Mouse (Mus musculus): ENCODE results near the gene Muc13. TPM values are rescaled to one million over a fixed set of nuclear protein-coding genes. Genes with fewer than 3 reads are reported as not detected.

The Muc13 gene
- total and polyA plus RNA-seq, 3 experiments = 0.33 TPM; not detected in 2

DNA sequence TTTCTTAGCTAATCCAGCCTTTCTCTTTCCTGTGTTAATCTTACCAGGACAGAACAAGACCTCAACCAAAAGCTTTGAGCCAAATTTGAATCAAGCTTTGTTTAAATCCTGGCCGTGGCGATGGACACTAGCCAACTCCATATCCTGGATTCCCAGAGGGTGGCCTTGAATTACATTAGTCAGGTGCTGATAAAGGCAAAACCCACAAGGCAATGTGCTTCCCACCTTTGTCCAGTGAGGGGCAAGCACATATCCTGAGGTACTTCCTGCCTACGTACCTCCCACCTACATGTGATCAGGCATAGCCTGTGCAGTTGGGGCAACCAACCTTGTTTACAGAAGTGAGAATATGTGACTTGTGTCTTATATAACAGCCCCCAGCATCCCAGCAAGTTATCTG, 18.9 kb upstream of the Muc13 start:
- TF ChIP-seq EP300 (IDR thresholded peaks at IDR 0.05; ENCODE audit: insufficient read depth, low read depth, low read length) = no peak
- Histone ChIP-seq H3K79me2 (replicated peaks; ENCODE audit: control insufficient read depth, insufficient read depth, low read length) (no peaks in the 10 kb centered on the region), H3K27me3 (ENCODE audit: control insufficient read depth, insufficient read depth, low read length) (no peaks in the 10 kb centered on the region), H3K4me1 (ENCODE audit: control insufficient read depth, insufficient read depth, low read length) (peaks cover 3% of the 10 kb centered on the region), H3K9ac (ENCODE audit: low read depth, low read length) (no peak overlapping the region), H3K4me3 (no peak overlapping the region), H3K27ac (no peak overlapping the region), H3K36me3 (ENCODE audit: control insufficient read depth, insufficient read depth, low read length) (no peaks in the 10 kb centered on the region)
- no peak for DNase-seq
- 27% methylated on average over 3 of the region's 3 CpGs for WGBS
- intact Hi-C loops (cut with DNase I) = no loop called here

DNA sequence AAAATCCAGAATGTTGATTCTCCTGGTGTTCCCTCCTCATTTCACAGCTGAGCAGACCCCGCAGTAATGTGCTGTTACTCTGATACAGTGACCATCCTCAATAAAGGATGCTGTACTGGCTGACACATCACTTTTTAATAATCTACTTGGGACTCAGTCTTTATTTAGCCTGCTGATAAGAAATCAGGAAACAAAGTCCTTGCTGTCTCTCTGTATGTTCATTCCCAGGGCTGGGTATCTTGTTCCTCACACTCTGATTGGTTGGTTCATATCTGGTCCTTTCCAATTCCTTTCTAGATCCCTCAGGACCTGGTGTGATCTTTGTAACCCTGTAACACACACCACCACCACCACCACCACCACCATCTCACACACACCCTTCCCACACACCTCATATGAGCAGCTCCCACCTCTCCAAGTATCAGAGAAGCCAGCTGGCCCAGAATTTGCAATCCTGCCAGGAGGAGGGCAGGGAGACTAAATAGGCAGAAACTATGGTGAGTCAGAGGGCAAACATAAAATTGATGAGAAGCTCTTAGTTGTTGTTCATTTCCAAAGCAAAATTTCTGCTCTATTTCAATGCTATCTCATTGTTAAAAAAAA, 18.0 kb upstream of the Muc13 start:
- Histone ChIP-seq H3K27ac (no peak overlapping the region), H3K4me3 (no peak overlapping the region), H3K79me2 (replicated peaks; ENCODE audit: control insufficient read depth, insufficient read depth, low read length) (no peaks in the 10 kb centered on the region), H3K27me3 (ENCODE audit: control insufficient read depth, insufficient read depth, low read length) (no peaks in the 10 kb centered on the region), H3K36me3 (ENCODE audit: control insufficient read depth, insufficient read depth, low read length) (no peaks in the 10 kb centered on the region), H3K9ac (ENCODE audit: low read depth, low read length) (no peak overlapping the region), H3K4me1 (ENCODE audit: control insufficient read depth, insufficient read depth, low read length) (peaks cover 3% of the 10 kb centered on the region)
- 65% methylated on average over 1 of the region's 1 CpGs for WGBS
- TF ChIP-seq EP300 (IDR thresholded peaks at IDR 0.05; ENCODE audit: insufficient read depth, low read depth, low read length) (no peak), POLR2A (IDR thresholded peaks at IDR 0.05; ENCODE audit: insufficient read depth, low read depth, low read length) (no peak), CTCF (IDR thresholded peaks at IDR 0.05) (no peak)
- intact Hi-C loops (cut with DNase I) = no loop called here
- no peak for DNase-seq

DNA sequence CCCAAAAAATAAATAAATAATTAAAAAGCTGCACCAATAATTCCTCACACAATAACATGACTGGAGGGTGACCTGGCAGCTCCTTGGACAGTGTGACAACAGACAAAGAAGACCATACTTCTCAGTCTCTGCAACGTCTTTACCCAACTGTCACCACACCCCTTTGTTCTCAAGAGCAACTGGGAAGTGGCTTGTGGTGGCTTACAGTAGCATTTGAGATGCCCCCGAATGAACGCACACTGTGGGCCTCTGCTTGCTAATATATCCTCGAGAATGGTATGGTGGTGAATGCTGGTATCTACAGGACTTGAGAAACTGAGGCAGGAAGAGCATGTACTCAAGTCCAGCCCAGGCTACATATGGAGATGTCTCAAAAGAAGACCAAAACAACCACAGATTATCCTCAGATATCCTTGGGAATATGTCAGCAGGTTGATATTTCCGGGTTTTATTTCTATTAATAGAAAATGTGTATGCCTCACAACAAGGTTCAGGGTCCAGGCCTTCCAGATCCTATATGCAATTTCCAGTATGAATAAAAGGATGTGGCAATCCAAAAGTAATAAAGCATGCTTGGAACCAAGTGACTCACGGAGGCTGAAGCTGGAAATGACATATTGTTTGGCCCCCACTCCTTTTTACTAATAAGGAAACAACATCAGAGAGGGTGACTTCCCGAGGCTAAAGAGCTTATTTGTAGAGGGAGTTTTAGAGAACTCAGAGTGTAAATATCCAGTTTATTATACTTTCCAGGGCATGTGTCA, 16.9 kb upstream of the Muc13 start:
- Histone ChIP-seq H3K36me3 (ENCODE audit: control insufficient read depth, insufficient read depth, low read length) (no peaks in the 10 kb centered on the region), H3K4me3 (no peak overlapping the region), H3K79me2 (replicated peaks; ENCODE audit: control insufficient read depth, insufficient read depth, low read length) (no peaks in the 10 kb centered on the region), H3K4me1 (ENCODE audit: control insufficient read depth, insufficient read depth, low read length) (peaks cover 3% of the 10 kb centered on the region), H3K27me3 (ENCODE audit: control insufficient read depth, insufficient read depth, low read length) (no peaks in the 10 kb centered on the region), H3K9ac (ENCODE audit: low read depth, low read length) (no peak overlapping the region), H3K27ac (no peak overlapping the region)
- intact Hi-C loops (cut with DNase I) = no loop called here
- no peak for DNase-seq
- WGBS = 51% methylated on average over 7 of the region's 7 CpGs
- TF ChIP-seq POLR2A (IDR thresholded peaks at IDR 0.05; ENCODE audit: insufficient read depth, low read depth, low read length) (no peak), EP300 (IDR thresholded peaks at IDR 0.05; ENCODE audit: insufficient read depth, low read depth, low read length) (no peak), CTCF (IDR thresholded peaks at IDR 0.05) (no peak)

DNA sequence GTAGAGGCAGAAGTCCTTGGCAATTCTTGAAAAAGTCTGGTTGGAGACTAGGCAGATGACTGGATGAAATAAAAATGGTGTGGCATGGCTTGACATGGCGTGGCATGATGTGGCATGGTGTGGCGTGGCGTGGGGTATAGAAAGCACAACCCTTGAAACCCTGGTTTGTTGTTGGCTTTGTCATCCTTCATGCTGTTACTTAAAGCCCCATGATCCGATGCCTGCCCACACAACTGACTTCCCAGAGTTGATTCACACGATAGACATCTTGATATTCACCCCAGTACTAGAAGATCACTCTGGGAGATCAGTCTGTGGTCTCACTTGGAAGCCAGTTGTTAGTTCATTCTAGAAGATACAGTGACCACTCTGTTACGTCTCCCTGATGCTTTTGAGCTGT, 16.2 kb upstream of the Muc13 start:
- WGBS = 91% methylated on average over 6 of the region's 6 CpGs
- intact Hi-C loops (cut with DNase I) = no loop called here
- Histone ChIP-seq H3K4me1 (ENCODE audit: control insufficient read depth, insufficient read depth, low read length) (peaks cover 3% of the 10 kb centered on the region), H3K4me3 (no peak overlapping the region), H3K27me3 (ENCODE audit: control insufficient read depth, insufficient read depth, low read length) (no peaks in the 10 kb centered on the region), H3K36me3 (ENCODE audit: control insufficient read depth, insufficient read depth, low read length) (no peaks in the 10 kb centered on the region), H3K27ac (no peak overlapping the region), H3K9ac (ENCODE audit: low read depth, low read length) (no peak overlapping the region), H3K79me2 (replicated peaks; ENCODE audit: control insufficient read depth, insufficient read depth, low read length) (no peaks in the 10 kb centered on the region)
- DNase-seq = no peak
- TF ChIP-seq CTCF (IDR thresholded peaks at IDR 0.05) (no peak), POLR2A (IDR thresholded peaks at IDR 0.05; ENCODE audit: insufficient read depth, low read depth, low read length) (no peak), EP300 (IDR thresholded peaks at IDR 0.05; ENCODE audit: insufficient read depth, low read depth, low read length) (no peak)

DNA sequence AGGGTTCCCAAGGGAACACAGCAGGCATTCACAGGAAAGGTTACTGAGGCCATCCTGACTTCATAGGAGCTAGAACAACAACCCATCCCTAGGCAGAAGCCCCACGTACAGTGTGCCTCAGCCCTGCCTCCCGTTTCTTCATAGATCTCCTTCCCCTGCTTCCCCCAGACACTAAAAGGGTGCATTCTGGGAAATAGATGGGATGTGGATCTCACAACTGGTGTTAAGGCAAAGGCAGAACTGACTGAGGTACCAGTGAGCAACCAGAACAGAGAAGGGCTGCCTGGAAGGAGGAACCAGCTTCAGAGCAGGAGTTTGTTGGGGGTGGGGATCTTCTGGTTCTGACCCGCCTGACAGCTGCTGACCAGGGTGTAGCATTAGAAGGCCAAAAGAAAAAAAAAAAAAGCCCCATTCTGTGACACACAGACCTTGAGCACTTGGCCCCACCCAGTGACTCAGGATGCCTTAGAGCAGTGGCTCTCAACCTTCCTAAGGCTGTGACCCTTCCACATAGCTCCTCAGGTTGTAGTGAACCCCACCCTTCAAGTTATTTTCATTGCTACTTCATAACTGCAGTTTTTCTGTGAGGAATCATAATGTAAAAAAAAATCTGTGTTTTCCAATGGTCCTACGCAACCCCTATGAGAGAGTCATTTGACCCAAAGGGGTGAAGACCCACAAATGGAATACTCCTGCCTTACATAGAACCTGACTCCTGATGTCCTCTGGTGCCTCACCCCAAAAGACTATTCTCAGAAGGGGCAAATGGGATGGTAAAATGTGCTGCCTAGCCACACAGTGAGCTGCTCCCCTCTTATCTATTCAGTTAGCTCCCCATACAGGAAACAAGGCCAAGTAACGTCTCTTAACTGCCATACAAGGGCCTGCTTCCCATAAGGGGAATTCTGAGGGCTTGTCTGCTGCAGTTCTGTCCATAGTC, 11.8 kb upstream of the Muc13 start:
- H3K27me3 ChIP-seq (ENCODE audit: control insufficient read depth, insufficient read depth, low read length) = no peaks in the 10 kb centered on the region
- H3K4me1 ChIP-seq (ENCODE audit: control insufficient read depth, insufficient read depth, low read length) = peaks cover 3% of the 10 kb centered on the region
- no peaks in the 10 kb centered on the region for H3K79me2 ChIP-seq (replicated peaks; ENCODE audit: control insufficient read depth, insufficient read depth, low read length)
- H3K27ac ChIP-seq = no peak overlapping the region
- WGBS = 76% methylated on average over 5 of the region's 5 CpGs
- no peak for DNase-seq
- no peaks in the 10 kb centered on the region for H3K36me3 ChIP-seq (ENCODE audit: control insufficient read depth, insufficient read depth, low read length)
- TF ChIP-seq CTCF (IDR thresholded peaks at IDR 0.05) (no peak), POLR2A (IDR thresholded peaks at IDR 0.05; ENCODE audit: insufficient read depth, low read depth, low read length) (no peak), EP300 (IDR thresholded peaks at IDR 0.05; ENCODE audit: insufficient read depth, low read depth, low read length) (no peak)
- no peak overlapping the region for H3K4me3 ChIP-seq
- intact Hi-C loops (cut with DNase I) = no loop called here
- no peak overlapping the region for H3K9ac ChIP-seq (ENCODE audit: low read depth, low read length)
